Mouse (Mus musculus) limb, embryonic 14.5 days (tissue): ENCODE data around the gene Prg4. TPM values are rescaled to one million over a fixed set of nuclear protein-coding genes. Genes with fewer than 3 reads are reported as not detected.

ENCODE experiments used
- ATAC-seq: fragments of 200-750 bp; cut with Nextera tagmentation; 2 replicates; pipeline ENCODE4 v1.8.0; 2017; ENCODE audit warnings: low read depth, moderate number of reproducible peaks, moderate TSS enrichment; ENCODE audit not compliant: low FRiP score
- DNase-seq: peaks from one replicate; pipeline ENCODE4 v3.0.0-alpha.2; 2015; ENCODE audit warnings: low spot score
- H3K27ac ChIP-seq: fragments of 300-500 bp; sonication (generic); replicated peaks from 2 replicates; pipeline ENCODE4 v1.5.1; 2014; ENCODE audit warnings: low read depth, mild to moderate bottlenecking, low read length, moderate library complexity, mixed read lengths
- H3K27me3 ChIP-seq: fragments of 300-500 bp; sonication (generic); 2 replicates; pipeline ENCODE4 v1.6.1; 2014; ENCODE audit warnings: low read length, mixed read lengths; ENCODE audit not compliant: control insufficient read depth, insufficient read depth
- H3K36me3 ChIP-seq: fragments of 300-500 bp; sonication (generic); 2 replicates; pipeline ENCODE4 v1.6.1; 2014; ENCODE audit warnings: mild to moderate bottlenecking, low read length, moderate library complexity, mixed read lengths; ENCODE audit not compliant: control insufficient read depth, insufficient read depth
- H3K4me1 ChIP-seq: fragments of 300-500 bp; sonication (generic); 2 replicates; pipeline ENCODE4 v1.6.1; 2014; ENCODE audit warnings: antibody characterized with exemption, low read length, mixed read lengths; ENCODE audit not compliant: control insufficient read depth, insufficient read depth
- H3K4me2 ChIP-seq: fragments of 300-500 bp; sonication (generic); replicated peaks from 2 replicates; pipeline ENCODE4 v1.6.1; 2014; ENCODE audit warnings: low read depth, mild to moderate bottlenecking, low read length, moderate library complexity; ENCODE audit not compliant: severe bottlenecking
- H3K4me3 ChIP-seq: fragments of 300-500 bp; sonication (generic); replicated peaks from 2 replicates; pipeline ENCODE4 v1.5.1; 2014; ENCODE audit warnings: low read length
- H3K9ac ChIP-seq: fragments of 300-500 bp; sonication (generic); 2 replicates; pipeline ENCODE4 v1.6.1; 2014; ENCODE audit warnings: mild to moderate bottlenecking, low read depth, low read length, moderate library complexity; ENCODE audit not compliant: severe bottlenecking
- H3K9me3 ChIP-seq: fragments of 300-500 bp; sonication (generic); 2 replicates; pipeline ENCODE4 v1.6.1; 2016; ENCODE audit warnings: low read length; ENCODE audit not compliant: control insufficient read depth
- POLR2A ChIP-seq: fragments of 200-500 bp; IDR thresholded peaks from 2 replicates; pipeline ENCODE4 v1.8.0; 2012; ENCODE audit warnings: inconsistent platforms, mild to moderate bottlenecking, moderate library complexity, borderline replicate concordance; ENCODE audit not compliant: insufficient read depth, insufficient read length; ENCODE audit errors: extremely low read depth
- WGBS: fragments of 180-500 bp; shearing (Covaris S2); extraction: QIAGEN DNeasy Blood & Tissue Kit; methylation state at CpG from one replicate; pipeline ENCODE4 v1.1.7; 2014; 5-methylcytosine and 5-hydroxymethylcytosine counted together
- polyA plus RNA-seq, 2 experiments: library from polyadenylated mRNA; depleted of rRNA in 1 of 2; stranded (reverse) in 1 of 2; unstranded in 1 of 2; fragments of >200 nt; fragmentation: Nextera tagmentation in 1 of 2; extraction: Ambion mirVana in 1 of 2; gene quantifications; 2 replicates each; pipeline versions ENCODE4 v1.2.1 to v1.2.3; 2012 to 2014

Gene Prg4
- polyA plus RNA-seq, 2 experiments = 2.5 to 2.8 TPM

DNA sequence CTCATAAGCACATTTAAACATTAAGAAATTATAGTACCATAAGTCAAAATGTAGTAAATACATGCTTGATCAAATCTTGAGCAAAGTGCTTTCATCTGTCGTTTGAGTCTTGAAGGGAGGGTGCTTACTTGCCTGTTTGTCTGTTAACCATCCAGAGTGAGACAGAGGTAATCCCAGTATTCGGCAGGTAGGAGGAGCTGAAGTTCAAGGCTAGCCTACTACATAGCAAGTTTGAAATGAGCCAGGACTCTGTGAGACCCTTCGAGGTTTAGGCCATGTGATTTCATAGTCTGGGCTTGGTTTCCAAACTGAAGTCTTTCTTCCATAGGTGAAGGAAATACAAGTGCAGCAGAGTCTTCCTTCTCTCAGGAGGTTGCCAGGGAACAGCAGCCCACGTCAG is 24.2 kb downstream of the Prg4 start:
- DNase-seq (no peak), ATAC-seq (no peak)
- Histone ChIP-seq H3K4me3 (no peak overlapping the region), H3K4me1 (no peaks in the 10 kb centered on the region), H3K4me2 (no peak overlapping the region), H3K9ac (no peak overlapping the region), H3K36me3 (peaks cover 84% of the 10 kb centered on the region), H3K9me3 (no peaks in the 10 kb centered on the region), H3K27me3 (no peaks in the 10 kb centered on the region), H3K27ac (no peak overlapping the region)
- WGBS = 75% methylated on average over 4 of the region's 4 CpGs
- no peak for TF ChIP-seq POLR2A

- Histone ChIP-seq H3K36me3 (peaks cover 82% of the 10 kb centered on the region), H3K4me1 (no peaks in the 10 kb centered on the region), H3K4me2 (no peak overlapping the region), H3K27me3 (no peaks in the 10 kb centered on the region), H3K4me3 (no peak overlapping the region), H3K9ac (no peak overlapping the region), H3K9me3 (no peaks in the 10 kb centered on the region), H3K27ac (no peak overlapping the region)
- no peak for TF ChIP-seq POLR2A
- WGBS = 89% methylated on average over 3 of the region's 3 CpGs
- ATAC-seq (no peak), DNase-seq (no peak)
Measured at GRCm38 (mm10) chr1:150438641-150439040, 27.3 kb downstream of the Prg4 start.

DNA sequence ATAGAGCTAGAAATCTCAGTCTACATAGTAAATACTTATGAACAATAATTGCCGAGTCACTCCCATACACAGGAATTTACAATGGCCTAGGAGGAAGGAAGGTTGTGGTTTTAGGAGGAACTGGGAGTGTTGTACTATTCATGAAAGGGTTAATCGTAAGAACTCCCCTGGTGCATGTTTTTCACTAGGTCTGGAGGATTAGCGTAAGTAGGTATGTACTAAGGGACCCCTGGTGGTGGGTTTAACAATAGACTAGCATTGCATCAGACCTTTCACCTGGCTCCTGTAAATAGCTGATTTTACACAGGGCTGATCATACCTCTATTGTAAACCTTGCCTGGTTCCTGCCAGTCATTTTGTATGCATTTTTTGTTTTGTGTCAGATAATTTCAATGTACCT is 39.7 kb downstream of the Prg4 start:
- WGBS = 67% methylated on average over 3 of the region's 3 CpGs
- H3K27ac ChIP-seq = no peak overlapping the region
- no peak for DNase-seq
- no peaks in the 10 kb centered on the region for H3K9me3 ChIP-seq
- ATAC-seq = no peak
- H3K9ac ChIP-seq = no peak overlapping the region
- no peaks in the 10 kb centered on the region for H3K27me3 ChIP-seq
- H3K4me3 ChIP-seq = no peak overlapping the region
- peaks cover 90% of the 10 kb centered on the region for H3K36me3 ChIP-seq
- no peak overlapping the region for H3K4me2 ChIP-seq
- TF ChIP-seq POLR2A = no peak
- H3K4me1 ChIP-seq = no peaks in the 10 kb centered on the region

GRCm38 (mm10) chr1:150425665-150426064 is 40.3 kb downstream of the Prg4 start:
- no peak for DNase-seq
- Histone ChIP-seq H3K4me2 (no peak overlapping the region), H3K36me3 (peaks cover 87% of the 10 kb centered on the region), H3K9me3 (no peaks in the 10 kb centered on the region), H3K27ac (no peak overlapping the region), H3K4me3 (no peak overlapping the region), H3K27me3 (no peaks in the 10 kb centered on the region), H3K4me1 (no peaks in the 10 kb centered on the region), H3K9ac (no peak overlapping the region)
- TF ChIP-seq POLR2A = no peak
- WGBS = 90% methylated on average over 9 of the region's 9 CpGs
- ATAC-seq = no peak

DNA sequence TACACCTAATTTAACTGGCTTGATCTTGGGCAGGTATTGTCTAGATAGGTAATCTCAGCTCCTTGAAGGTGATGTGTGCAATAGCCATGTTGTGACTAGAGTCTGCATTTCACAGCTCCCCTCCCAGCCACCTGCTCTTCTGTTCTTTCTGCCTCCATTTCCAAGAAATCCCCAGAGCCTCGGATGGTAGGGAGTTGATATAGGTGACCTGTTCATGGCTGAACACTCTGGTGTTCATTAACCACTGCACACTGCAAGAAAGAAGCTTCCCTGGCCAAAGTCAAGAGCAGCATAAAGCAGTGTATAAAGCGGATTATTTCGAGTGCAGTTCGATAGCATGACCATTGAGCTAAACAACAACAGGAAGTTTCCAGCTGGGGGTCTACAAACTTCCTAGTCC is 47.5 kb downstream of the Prg4 start:
- H3K27ac ChIP-seq = no peak overlapping the region
- H3K4me2 ChIP-seq = no peak overlapping the region
- no peak for DNase-seq
- H3K4me1 ChIP-seq = no peaks in the 10 kb centered on the region
- no peak overlapping the region for H3K4me3 ChIP-seq
- TF ChIP-seq POLR2A = no peak
- 94% methylated on average over 4 of the region's 4 CpGs for WGBS
- no peak overlapping the region for H3K9ac ChIP-seq
- H3K9me3 ChIP-seq = no peaks in the 10 kb centered on the region
- no peaks in the 10 kb centered on the region for H3K27me3 ChIP-seq
- H3K36me3 ChIP-seq = peaks cover 79% of the 10 kb centered on the region
- no peak for ATAC-seq

- Histone ChIP-seq H3K9me3 (no peaks in the 10 kb centered on the region), H3K36me3 (peaks cover 79% of the 10 kb centered on the region), H3K27ac (no peak overlapping the region), H3K4me3 (no peak overlapping the region), H3K9ac (no peak overlapping the region), H3K4me1 (no peaks in the 10 kb centered on the region), H3K27me3 (no peaks in the 10 kb centered on the region), H3K4me2 (no peak overlapping the region)
- no peak for ATAC-seq
- TF ChIP-seq POLR2A = no peak
- DNase-seq = no peak
- 93% methylated on average over 3 of the region's 3 CpGs for WGBS
Measured at GRCm38 (mm10) chr1:150416006-150416405, 50.0 kb downstream of the Prg4 start.
